ENCODE assay signal across 24 mouse cellular contexts in genomic region chr6:97289316-97289820, GRCm38 (mm10). TPM values are rescaled to one million over a fixed set of nuclear protein-coding genes. Genes with fewer than 3 reads are reported as not detected.
DNase-seq lines count a peak whose midpoint lies in the region; ATAC-seq lines count a peak whose summit lies in the region.
"Had no signal": no experiment of that assay in that cellular context is flagged by ENCODE, and none has a peak within 500 bp of the region (broad histone marks: within the 10 kb centered on the region; RNA-seq: fewer than 3 reads in every experiment).

No protein-coding gene starts in this region.

- no peaks in the 10 kb centered on the region for H3K27me3 ChIP-seq in heart, embryonic 16.5 days (ENCODE audit: control insufficient read depth, insufficient read depth, low read length)
- H3K27me3 ChIP-seq in heart, embryonic 12.5 days (replicated peaks) = no peaks in the 10 kb centered on the region
- no peaks in the 10 kb centered on the region for H3K27me3 ChIP-seq in lung, embryonic 16.5 days (ENCODE audit: control insufficient read depth, insufficient read depth, low read depth, low read length)
- H3K27me3 ChIP-seq in liver, embryonic 15.5 days = no peaks in the 10 kb centered on the region
- H3K27me3 ChIP-seq in stomach, embryonic 16.5 days (ENCODE audit: control insufficient read depth, insufficient read depth, low read length) = no peaks in the 10 kb centered on the region
- H3K27me3 ChIP-seq: embryonic facial prominence, embryonic 15.5 days; forebrain, embryonic 15.5 days; kidney, embryonic 15.5 days; limb, embryonic 15.5 days; midbrain, embryonic 12.5 days; neural tube, embryonic 15.5 days had no signal

- DNase-seq in lung, postnatal 4 days = no peak
- DNase-seq in urinary bladder, postnatal 10 days (ENCODE audit: low spot score) = no peak
- no peak for DNase-seq in urinary bladder, postnatal 4 days (ENCODE audit: low spot score in 2 of 2)
- DNase-seq: adrenal gland, adult 2 months; B cell, adult 2 months; cerebellum, adult 11 months; cerebellum, adult 9-11 months; heart, postnatal 4 days; kidney, postnatal 4 days; thymus, adult 18-20 months; thymus, postnatal 36 days had no signal

- H3K27ac ChIP-seq in heart, embryonic 16.5 days (ENCODE audit: low read length) = peak overlapping the region; percentile 27; the same call in 1 of the 2 replicates
- no peak overlapping the region for H3K27ac ChIP-seq in heart, embryonic 12.5 days (ENCODE audit: poor library complexity, severe bottlenecking)
- H3K27ac ChIP-seq in lung, embryonic 16.5 days (ENCODE audit: low read length) = 0 out of 2 replicates have a peak overlapping the region, but pooled peaks have one; percentile 5
- H3K27ac ChIP-seq in liver, embryonic 15.5 days (replicated peaks) = 0 out of 2 replicates have a peak overlapping the region, but pooled peaks have one; percentile 31
- peak overlapping the region; percentile 59 for H3K27ac ChIP-seq in stomach, embryonic 16.5 days (ENCODE audit: low read length)
- H3K27ac ChIP-seq: embryonic facial prominence, embryonic 15.5 days; forebrain, embryonic 15.5 days; hindbrain, embryonic 14.5 days; kidney, embryonic 15.5 days; limb, embryonic 15.5 days; midbrain, embryonic 12.5 days; neural tube, embryonic 15.5 days had no signal

- no peaks in the 10 kb centered on the region for H3K36me3 ChIP-seq in heart, embryonic 16.5 days (ENCODE audit: control insufficient read depth, insufficient read depth)
- peaks cover 33% of the 10 kb centered on the region for H3K36me3 ChIP-seq in heart, embryonic 12.5 days
- peaks cover 2% of the 10 kb centered on the region; the same call in 1 of the 2 replicates for H3K36me3 ChIP-seq in lung, embryonic 16.5 days (ENCODE audit: control insufficient read depth, insufficient read depth, low read length)
- H3K36me3 ChIP-seq in liver, embryonic 15.5 days (replicated peaks) = no peaks in the 10 kb centered on the region
- H3K36me3 ChIP-seq in stomach, embryonic 16.5 days (ENCODE audit: control insufficient read depth, insufficient read depth, low read length) = no peaks in the 10 kb centered on the region
- H3K36me3 ChIP-seq: embryonic facial prominence, embryonic 15.5 days; limb, embryonic 15.5 days had no signal

- no peak for ATAC-seq in heart, embryonic 16.5 days (replicated peaks; ENCODE audit: extremely low read depth, insufficient read depth, low FRiP score)
- ATAC-seq in heart, embryonic 12.5 days (ENCODE audit: insufficient number of reproducible peaks, low FRiP score) = no peak
- no peak for ATAC-seq in lung, embryonic 16.5 days (ENCODE audit: low read depth)
- no peak for ATAC-seq in liver, embryonic 15.5 days (ENCODE audit: insufficient read depth)
- no peak for ATAC-seq in stomach, embryonic 16.5 days (ENCODE audit: insufficient read depth, low FRiP score)
- ATAC-seq: forebrain, embryonic 15.5 days; lung, postnatal 0 days had no signal

- no peak overlapping the region for H3K9ac ChIP-seq in heart, embryonic 16.5 days (ENCODE audit: low read length)
- no peak overlapping the region for H3K9ac ChIP-seq in heart, embryonic 12.5 days
- no peak overlapping the region for H3K9ac ChIP-seq in lung, embryonic 16.5 days (ENCODE audit: low read length)
- H3K9ac ChIP-seq in liver, embryonic 15.5 days = no peak overlapping the region
- no peak overlapping the region for H3K9ac ChIP-seq in stomach, embryonic 16.5 days (ENCODE audit: low read length)
- H3K9ac ChIP-seq: embryonic facial prominence, embryonic 15.5 days; forebrain, embryonic 15.5 days; hindbrain, embryonic 14.5 days; kidney, embryonic 15.5 days; limb, embryonic 15.5 days; midbrain, embryonic 12.5 days; neural tube, embryonic 15.5 days had no signal

- peaks cover 20% of the 10 kb centered on the region for H3K4me1 ChIP-seq in heart, embryonic 16.5 days (ENCODE audit: control insufficient read depth, insufficient read depth, low read length)
- peaks cover 19% of the 10 kb centered on the region for H3K4me1 ChIP-seq in heart, embryonic 12.5 days (replicated peaks)
- H3K4me1 ChIP-seq in lung, embryonic 16.5 days (replicated peaks; ENCODE audit: control insufficient read depth, insufficient read depth, low read length) = peaks cover 34% of the 10 kb centered on the region
- peaks cover 9% of the 10 kb centered on the region; the same call in 1 of the 2 replicates for H3K4me1 ChIP-seq in liver, embryonic 15.5 days (replicated peaks)
- peaks cover 16% of the 10 kb centered on the region for H3K4me1 ChIP-seq in stomach, embryonic 16.5 days (ENCODE audit: control insufficient read depth, insufficient read depth, low read length)
- H3K4me1 ChIP-seq: neural tube, embryonic 15.5 days had no signal

- 61% methylated on average over 10 of the region's 10 CpGs for WGBS in heart, embryonic 16.5 days
- WGBS in heart, embryonic 12.5 days = 58% methylated on average over 10 of the region's 10 CpGs
- 44% methylated on average over 10 of the region's 10 CpGs for WGBS in lung, embryonic 16.5 days
- 30% methylated on average over 10 of the region's 10 CpGs for WGBS in liver, embryonic 15.5 days (ENCODE audit: insufficient replicate concordance)
- 63% methylated on average over 10 of the region's 10 CpGs for WGBS in stomach, embryonic 16.5 days

- H3K4me2 ChIP-seq in heart, embryonic 16.5 days (ENCODE audit: low read depth, low read length) = no peak overlapping the region
- H3K4me2 ChIP-seq in heart, embryonic 12.5 days = no peak overlapping the region
- no peak overlapping the region for H3K4me2 ChIP-seq in lung, embryonic 16.5 days (ENCODE audit: low read depth, low read length)
- no peak overlapping the region for H3K4me2 ChIP-seq in liver, embryonic 15.5 days
- H3K4me2 ChIP-seq in stomach, embryonic 16.5 days (ENCODE audit: low read depth, low read length) = no peak overlapping the region
- H3K4me2 ChIP-seq: embryonic facial prominence, embryonic 15.5 days; forebrain, embryonic 15.5 days; hindbrain, embryonic 14.5 days; kidney, embryonic 15.5 days; limb, embryonic 15.5 days; midbrain, embryonic 12.5 days; neural tube, embryonic 15.5 days had no signal

- no peak overlapping the region for H3K4me3 ChIP-seq in heart, embryonic 16.5 days (ENCODE audit: low read length)
- no peak overlapping the region for H3K4me3 ChIP-seq in heart, embryonic 12.5 days
- H3K4me3 ChIP-seq in lung, embryonic 16.5 days (ENCODE audit: low read length) = no peak overlapping the region
- no peak overlapping the region for H3K4me3 ChIP-seq in liver, embryonic 15.5 days (replicated peaks)
- H3K4me3 ChIP-seq in stomach, embryonic 16.5 days (replicated peaks; ENCODE audit: low read length) = no peak overlapping the region
- H3K4me3 ChIP-seq: embryonic facial prominence, embryonic 15.5 days; forebrain, embryonic 15.5 days; kidney, embryonic 15.5 days; limb, embryonic 15.5 days; midbrain, embryonic 12.5 days; neural tube, embryonic 15.5 days had no signal

- H3K9me3 ChIP-seq in heart, embryonic 16.5 days (replicated peaks; ENCODE audit: control insufficient read depth, low read length) = no peaks in the 10 kb centered on the region
- H3K9me3 ChIP-seq in heart, embryonic 12.5 days (replicated peaks) = no peaks in the 10 kb centered on the region
- H3K9me3 ChIP-seq in lung, embryonic 16.5 days (ENCODE audit: control insufficient read depth, low read length) = no peaks in the 10 kb centered on the region
- H3K9me3 ChIP-seq in liver, embryonic 15.5 days (replicated peaks) = no peaks in the 10 kb centered on the region
- no peaks in the 10 kb centered on the region for H3K9me3 ChIP-seq in stomach, embryonic 16.5 days (replicated peaks; ENCODE audit: control insufficient read depth, low read length)
- H3K9me3 ChIP-seq: embryonic facial prominence, embryonic 15.5 days; forebrain, embryonic 15.5 days; kidney, embryonic 15.5 days; limb, embryonic 15.5 days; midbrain, embryonic 12.5 days; neural tube, embryonic 15.5 days had no signal

RNA-seq across cellular contexts. Expression of gene Lmod3, which starts 36.8 kb away (rescaled TPM):
- polyA plus RNA-seq in heart, embryonic 16.5 days (2015; fragmentation: Nextera tagmentation; extraction: Ambion mirVana) = 21.6 and 27.8 TPM in 2 replicates
- polyA plus RNA-seq in heart, embryonic 12.5 days (2016; fragmentation: Nextera tagmentation; extraction: Ambion mirVana) = 18.0 and 18.7 TPM in 2 replicates
- polyA plus RNA-seq in lung, embryonic 16.5 days (2015; fragmentation: Nextera tagmentation; extraction: Ambion mirVana) = 0.69 and 1.3 TPM in 2 replicates
- polyA plus RNA-seq in liver, embryonic 15.5 days (2015; fragmentation: Nextera tagmentation; extraction: Ambion mirVana) = 0.26 and 0.47 TPM in 2 replicates
- polyA plus RNA-seq in stomach, embryonic 16.5 days (2015; fragmentation: Nextera tagmentation; extraction: Ambion mirVana) = 0.10 and 4.4 TPM in 2 replicates
- polyA plus RNA-seq: adrenal gland, adult 2 months; hindbrain, embryonic 14.5 days; midbrain, embryonic 12.5 days had no signal
